Mouse (Mus musculus) G1E (cell line): Measurements from ENCODE around the gene Rbbp5.

ENCODE experiments used
- CTCF ChIP-seq: IDR thresholded peaks from 2 replicates; pipeline ENCODE4 v1.5.1; 2012; ENCODE audit warnings: low read depth, low read length, inconsistent platforms, mixed read lengths
- GATA1 ChIP-seq: IDR thresholded peaks from 2 replicates; pipeline ENCODE4 v1.6.1; 2012; ENCODE audit warnings: borderline replicate concordance, low read length, inconsistent platforms, mixed read lengths
- POLR2AphosphoS5 ChIP-seq: IDR thresholded peaks from 2 replicates; pipeline ENCODE4 v1.6.1; 2012; ENCODE audit warnings: low read depth, low read length, inconsistent platforms; ENCODE audit not compliant: insufficient replicate concordance
- TAL1 ChIP-seq: conservative IDR thresholded peaks from 2 replicates; pipeline ENCODE4 v1.6.1; 2012; ENCODE audit warnings: low read depth, low read length, inconsistent platforms, mixed read lengths

DNA sequence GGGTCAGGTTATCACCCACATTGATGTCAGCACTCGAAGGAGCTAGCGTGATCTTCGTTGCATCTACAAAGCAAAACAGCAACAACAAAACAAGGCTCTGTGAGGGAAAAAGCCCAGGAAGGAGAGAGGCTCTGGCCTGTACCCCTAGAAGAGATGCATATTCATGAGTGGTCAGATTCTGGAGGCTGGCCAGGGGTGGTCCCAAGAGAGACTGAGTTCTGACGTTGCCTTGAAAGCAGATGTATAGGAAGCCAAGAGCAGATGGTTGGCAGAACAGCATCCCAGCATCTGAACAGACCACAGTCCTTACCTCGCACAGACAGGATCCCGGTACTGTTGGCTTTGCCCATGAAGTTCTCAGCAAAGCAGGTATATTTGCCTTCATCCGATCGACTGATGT lies 45.9 kb downstream of the Rbbp5 start:
- TF ChIP-seq CTCF (no peak), TAL1 (no peak), POLR2AphosphoS5 (no peak), GATA1 (no peak)
